Mouse (Mus musculus) hindbrain, embryonic 15.5 days (tissue): ENCODE data around the gene Xylt1. TPM values are rescaled to one million over a fixed set of nuclear protein-coding genes. Genes with fewer than 3 reads are reported as not detected.

Experiments
- ATAC-seq: fragments of 200-750 bp; cut with Nextera tagmentation; 2 replicates; pipeline ENCODE4 v1.8.0; 2017; ENCODE audit warnings: low read depth, moderate number of reproducible peaks, moderate TSS enrichment; ENCODE audit not compliant: low FRiP score
- H3K27ac ChIP-seq: fragments of 300-500 bp; sonication (generic); replicated peaks from 2 replicates; pipeline ENCODE4 v1.5.1; 2015; ENCODE audit warnings: mild to moderate bottlenecking, inconsistent platforms
- H3K27me3 ChIP-seq: fragments of 300-500 bp; sonication (generic); 2 replicates; pipeline ENCODE4 v1.6.1; 2015; ENCODE audit warnings: control low read depth, inconsistent platforms
- H3K36me3 ChIP-seq: fragments of 300-500 bp; sonication (generic); 2 replicates; pipeline ENCODE4 v1.6.1; 2015; ENCODE audit warnings: control low read depth, inconsistent platforms
- H3K4me1 ChIP-seq: fragments of 300-500 bp; sonication (generic); replicated peaks from 2 replicates; pipeline ENCODE4 v1.6.1; 2015; ENCODE audit warnings: control low read depth, inconsistent platforms
- H3K4me2 ChIP-seq: fragments of 300-500 bp; sonication (generic); 2 replicates; pipeline ENCODE4 v1.6.1; 2015; ENCODE audit warnings: moderate library complexity, mild to moderate bottlenecking, inconsistent platforms
- H3K4me3 ChIP-seq: fragments of 300-500 bp; sonication (generic); 2 replicates; pipeline ENCODE4 v1.5.1; 2015; ENCODE audit warnings: mild to moderate bottlenecking, inconsistent platforms
- H3K9ac ChIP-seq: fragments of 300-500 bp; sonication (generic); 2 replicates; pipeline ENCODE4 v1.6.1; 2015; ENCODE audit warnings: inconsistent platforms
- H3K9me3 ChIP-seq: fragments of 300-500 bp; sonication (generic); 2 replicates; pipeline ENCODE4 v1.6.1; 2016; ENCODE audit warnings: control low read depth, inconsistent platforms
- WGBS: fragments of 180-500 bp; shearing (Covaris S2); methylation state at CpG from one replicate; pipeline ENCODE4 v1.1.7; 2015; 5-methylcytosine and 5-hydroxymethylcytosine counted together
- polyA plus RNA-seq: library from polyadenylated mRNA; unstranded; fragments of >200 nt; fragmentation: Nextera tagmentation; extraction: Ambion mirVana; gene quantifications from 2 replicates; pipeline ENCODE4 v1.2.1, GENCODE M21; 2015

Xylt1 gene
- polyA plus RNA-seq, 1 experiment from 2014 or later = 4.0 TPM

GRCm38 (mm10) chr7:117564627-117565026 is 183.8 kb downstream of the Xylt1 start:
- ATAC-seq = no peak
- Histone ChIP-seq H3K36me3 (no peaks in the 10 kb centered on the region), H3K4me3 (no peak overlapping the region), H3K4me2 (no peak overlapping the region), H3K27me3 (no peaks in the 10 kb centered on the region), H3K9ac (no peak overlapping the region), H3K27ac (no peak overlapping the region), H3K4me1 (peaks cover 5% of the 10 kb centered on the region; the same call in 1 of the 2 replicates), H3K9me3 (no peaks in the 10 kb centered on the region)
- WGBS = 85% methylated on average over 4 of the region's 4 CpGs

GRCm38 (mm10) chr7:117566115-117566514 is 185.3 kb downstream of the Xylt1 start:
- H3K27me3 ChIP-seq = no peaks in the 10 kb centered on the region
- no peaks in the 10 kb centered on the region for H3K36me3 ChIP-seq
- no peak overlapping the region for H3K4me3 ChIP-seq
- H3K9ac ChIP-seq = no peak overlapping the region
- no peak for ATAC-seq
- no peak overlapping the region for H3K4me2 ChIP-seq
- WGBS = 79% methylated on average over 2 of the region's 2 CpGs
- H3K4me1 ChIP-seq = peaks cover 9% of the 10 kb centered on the region; the same call in 1 of the 2 replicates
- no peak overlapping the region for H3K27ac ChIP-seq
- H3K9me3 ChIP-seq = no peaks in the 10 kb centered on the region

GRCm38 (mm10) chr7:117566833-117567232 is 186.1 kb downstream of the Xylt1 start:
- Histone ChIP-seq H3K4me3 (no peak overlapping the region), H3K4me1 (peaks cover 9% of the 10 kb centered on the region; the same call in 1 of the 2 replicates), H3K27ac (no peak overlapping the region), H3K9ac (no peak overlapping the region), H3K36me3 (no peaks in the 10 kb centered on the region), H3K4me2 (no peak overlapping the region), H3K9me3 (no peaks in the 10 kb centered on the region), H3K27me3 (no peaks in the 10 kb centered on the region)
- WGBS = 61% methylated on average over 1 of the region's 1 CpGs
- no peak for ATAC-seq

- Histone ChIP-seq H3K4me1 (peaks cover 9% of the 10 kb centered on the region; the same call in 1 of the 2 replicates), H3K36me3 (no peaks in the 10 kb centered on the region), H3K27me3 (no peaks in the 10 kb centered on the region), H3K9me3 (no peaks in the 10 kb centered on the region), H3K4me2 (no peak overlapping the region), H3K27ac (no peak overlapping the region), H3K9ac (no peak overlapping the region), H3K4me3 (no peak overlapping the region)
- WGBS = 78% methylated on average over 5 of the region's 5 CpGs
- no peak for ATAC-seq
Observed at GRCm38 (mm10) chr7:117567252-117567651, 186.5 kb downstream of the Xylt1 start.

- Histone ChIP-seq H3K4me3 (no peak overlapping the region), H3K9ac (no peak overlapping the region), H3K9me3 (no peaks in the 10 kb centered on the region), H3K27me3 (no peaks in the 10 kb centered on the region), H3K36me3 (no peaks in the 10 kb centered on the region), H3K27ac (no peak overlapping the region), H3K4me1 (peaks cover 9% of the 10 kb centered on the region; the same call in 1 of the 2 replicates), H3K4me2 (no peak overlapping the region)
- no peak for ATAC-seq
- WGBS = 84% methylated on average over 11 of the region's 11 CpGs
Observed at GRCm38 (mm10) chr7:117567653-117568340, 187.0 kb downstream of the Xylt1 start.

GRCm38 (mm10) chr7:117571131-117571530 is 190.4 kb downstream of the Xylt1 start:
- H3K4me1 ChIP-seq = 0 out of 2 replicates have a peak, but pooled peaks cover 8% of the 10 kb centered on the region
- no peaks in the 10 kb centered on the region for H3K36me3 ChIP-seq
- no peak overlapping the region for H3K27ac ChIP-seq
- ATAC-seq = no peak
- no peak overlapping the region for H3K4me2 ChIP-seq
- WGBS = 95% methylated on average over 2 of the region's 2 CpGs
- H3K9me3 ChIP-seq = no peaks in the 10 kb centered on the region
- H3K27me3 ChIP-seq = no peaks in the 10 kb centered on the region
- H3K4me3 ChIP-seq = no peak overlapping the region
- no peak overlapping the region for H3K9ac ChIP-seq

GRCm38 (mm10) chr7:117571713-117572112 is 190.9 kb downstream of the Xylt1 start:
- WGBS = 68% methylated on average over 5 of the region's 5 CpGs
- H3K27me3 ChIP-seq = no peaks in the 10 kb centered on the region
- H3K4me2 ChIP-seq = no peak overlapping the region
- H3K36me3 ChIP-seq = no peaks in the 10 kb centered on the region
- ATAC-seq = no peak
- H3K4me1 ChIP-seq = 0 out of 2 replicates have a peak, but pooled peaks cover 8% of the 10 kb centered on the region
- H3K9me3 ChIP-seq = no peaks in the 10 kb centered on the region
- H3K4me3 ChIP-seq = no peak overlapping the region
- H3K27ac ChIP-seq = no peak overlapping the region
- no peak overlapping the region for H3K9ac ChIP-seq

GRCm38 (mm10) chr7:117573170-117573569 is 192.4 kb downstream of the Xylt1 start:
- Histone ChIP-seq H3K9me3 (no peaks in the 10 kb centered on the region), H3K4me3 (no peak overlapping the region), H3K4me1 (0 out of 2 replicates have a peak, but pooled peaks cover 8% of the 10 kb centered on the region), H3K9ac (no peak overlapping the region), H3K27ac (no peak overlapping the region), H3K27me3 (no peaks in the 10 kb centered on the region), H3K36me3 (no peaks in the 10 kb centered on the region), H3K4me2 (no peak overlapping the region)
- ATAC-seq = no peak
- WGBS = 76% methylated on average over 6 of the region's 6 CpGs

- no peak overlapping the region for H3K9ac ChIP-seq
- H3K9me3 ChIP-seq = no peaks in the 10 kb centered on the region
- no peak overlapping the region for H3K27ac ChIP-seq
- H3K27me3 ChIP-seq = no peaks in the 10 kb centered on the region
- H3K4me1 ChIP-seq = 0 out of 2 replicates have a peak, but pooled peaks cover 8% of the 10 kb centered on the region
- no peak overlapping the region for H3K4me3 ChIP-seq
- no peaks in the 10 kb centered on the region for H3K36me3 ChIP-seq
- H3K4me2 ChIP-seq = no peak overlapping the region
- 34% methylated on average over 4 of the region's 4 CpGs for WGBS
- no peak for ATAC-seq
Observed at GRCm38 (mm10) chr7:117575417-117575816, 194.6 kb downstream of the Xylt1 start.

- Histone ChIP-seq H3K27ac (no peak overlapping the region), H3K9ac (no peak overlapping the region), H3K4me3 (no peak overlapping the region), H3K36me3 (no peaks in the 10 kb centered on the region), H3K4me2 (no peak overlapping the region), H3K27me3 (no peaks in the 10 kb centered on the region), H3K4me1 (0 out of 2 replicates have a peak, but pooled peaks cover 4% of the 10 kb centered on the region), H3K9me3 (no peaks in the 10 kb centered on the region)
- 96% methylated on average over 6 of the region's 6 CpGs for WGBS
- no peak for ATAC-seq
Observed at GRCm38 (mm10) chr7:117577035-117577434, 196.3 kb downstream of the Xylt1 start.

- no peaks in the 10 kb centered on the region for H3K27me3 ChIP-seq
- H3K36me3 ChIP-seq = no peaks in the 10 kb centered on the region
- 0 out of 2 replicates have a peak overlapping the region, but pooled peaks have one; percentile 20 for H3K27ac ChIP-seq
- H3K4me1 ChIP-seq = peaks cover 12% of the 10 kb centered on the region
- ATAC-seq = no peak; the same call in 1 of the 2 replicates
- no peak overlapping the region for H3K4me2 ChIP-seq
- no peak overlapping the region for H3K4me3 ChIP-seq
- WGBS = 52% methylated on average over 5 of the region's 5 CpGs
- no peaks in the 10 kb centered on the region for H3K9me3 ChIP-seq
- H3K9ac ChIP-seq = no peak overlapping the region
Observed at GRCm38 (mm10) chr7:117585164-117585563, 204.4 kb downstream of the Xylt1 start.

- Histone ChIP-seq H3K9me3 (no peaks in the 10 kb centered on the region), H3K36me3 (no peaks in the 10 kb centered on the region), H3K9ac (no peak overlapping the region), H3K4me1 (peaks cover 12% of the 10 kb centered on the region), H3K27me3 (no peaks in the 10 kb centered on the region), H3K4me2 (no peak overlapping the region), H3K4me3 (no peak overlapping the region), H3K27ac (0 out of 2 replicates have a peak overlapping the region, but pooled peaks have one; percentile 30)
- no peak for ATAC-seq
Observed at GRCm38 (mm10) chr7:117586811-117587210, 206.0 kb downstream of the Xylt1 start.
